Mouse (Mus musculus): Measurements from ENCODE around the gene Tent5b. TPM values are rescaled to one million over a fixed set of nuclear protein-coding genes. Genes with fewer than 3 reads are reported as not detected.

The Tent5b gene
- polyA plus RNA-seq, 1 experiment = 1.8 TPM

- Histone ChIP-seq H3K4me1 (ENCODE audit: control insufficient read depth, insufficient read depth, insufficient read length, low read length) (peaks cover 23% of the 10 kb centered on the region), H3K27ac (ENCODE audit: insufficient read depth, low read depth, low read length) (no peak overlapping the region), H3K36me3 (ENCODE audit: control insufficient read depth, insufficient read depth, low read length) (no peaks in the 10 kb centered on the region), H3K27me3 (ENCODE audit: control insufficient read depth, insufficient read depth, low read length) (peaks cover 2% of the 10 kb centered on the region), H3K4me3 (ENCODE audit: low read depth, low read length) (no peak overlapping the region)
- 46% methylated on average over 10 of the region's 10 CpGs for WGBS
- TF ChIP-seq POLR2A (IDR thresholded peaks at IDR 0.05; ENCODE audit: low read depth, low read length) = no peak
- no peak for TF ChIP-seq CTCF (IDR thresholded peaks at IDR 0.05; ENCODE audit: extremely low read depth, insufficient read length, insufficient replicate concordance, low read depth, low read length)
Measured at GRCm38 (mm10) chr4:133491800-133492199, 11.9 kb downstream of the Tent5b start.

DNA sequence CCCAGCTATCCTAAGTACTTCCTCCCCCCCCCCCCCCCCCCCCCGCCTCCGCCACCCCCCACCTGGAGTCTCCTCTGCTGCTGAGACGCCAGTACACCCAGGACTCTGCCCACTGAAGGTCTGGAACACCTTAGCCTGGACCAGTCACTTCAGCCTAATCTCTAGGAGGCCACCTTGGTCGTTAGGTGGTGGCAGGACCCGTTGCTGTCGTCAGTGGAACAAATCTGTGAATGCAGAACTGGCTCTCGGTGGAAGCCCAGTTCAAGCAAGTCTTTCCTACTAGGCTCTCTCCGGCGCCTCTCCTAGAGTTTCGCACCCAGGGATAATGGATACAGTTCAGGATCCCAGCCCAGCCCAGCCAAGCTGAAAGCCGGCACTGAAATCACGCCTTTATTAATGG lies 14.0 kb downstream of the Tent5b start:
- WGBS = 5% methylated on average over 10 of the region's 12 CpGs
- Histone ChIP-seq H3K27me3 (ENCODE audit: control insufficient read depth, insufficient read depth, low read length) (peaks cover 23% of the 10 kb centered on the region), H3K27ac (ENCODE audit: insufficient read depth, low read depth, low read length) (peak overlapping the region; percentile 75), H3K36me3 (ENCODE audit: control insufficient read depth, insufficient read depth, low read length) (no peaks in the 10 kb centered on the region), H3K4me3 (ENCODE audit: low read depth, low read length) (peak overlapping the region; percentile 63), H3K4me1 (ENCODE audit: control insufficient read depth, insufficient read depth, insufficient read length, low read length) (peaks cover 19% of the 10 kb centered on the region)
- TF ChIP-seq POLR2A (IDR thresholded peaks at IDR 0.05; ENCODE audit: low read depth, low read length) (no peak), CTCF (IDR thresholded peaks at IDR 0.05; ENCODE audit: extremely low read depth, insufficient read length, insufficient replicate concordance, low read depth, low read length) (no peak)

DNA sequence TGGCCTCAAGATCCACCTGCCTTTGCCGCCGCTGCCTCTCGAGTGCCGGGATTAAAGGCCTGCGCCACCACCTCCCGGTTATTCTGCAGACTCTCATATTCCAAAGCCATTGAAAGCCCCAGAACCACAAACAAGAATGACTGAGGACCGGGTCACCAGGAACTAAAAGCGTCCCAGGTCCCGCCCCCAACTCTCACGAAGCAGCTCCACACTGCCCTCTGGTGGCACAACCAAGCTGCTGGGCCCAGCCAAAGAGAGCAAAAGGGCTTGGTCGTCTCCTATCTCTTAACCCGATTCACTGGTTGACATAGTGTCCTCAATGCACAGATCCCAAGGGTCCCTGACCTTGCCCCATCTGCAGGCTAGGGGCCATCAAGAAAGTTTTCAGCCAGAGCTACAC lies 14.5 kb downstream of the Tent5b start:
- peak; percentile 93 for TF ChIP-seq CTCF (IDR thresholded peaks at IDR 0.05; ENCODE audit: extremely low read depth, insufficient read length, insufficient replicate concordance, low read depth, low read length)
- TF ChIP-seq POLR2A (IDR thresholded peaks at IDR 0.05; ENCODE audit: low read depth, low read length) = no peak; the same call in 1 of the 2 replicates
- Histone ChIP-seq H3K4me3 (ENCODE audit: low read depth, low read length) (peak overlapping the region; percentile 63), H3K36me3 (ENCODE audit: control insufficient read depth, insufficient read depth, low read length) (no peaks in the 10 kb centered on the region), H3K27ac (ENCODE audit: insufficient read depth, low read depth, low read length) (peak overlapping the region; percentile 75), H3K27me3 (ENCODE audit: control insufficient read depth, insufficient read depth, low read length) (peaks cover 24% of the 10 kb centered on the region), H3K4me1 (ENCODE audit: control insufficient read depth, insufficient read depth, insufficient read length, low read length) (peaks cover 13% of the 10 kb centered on the region)
- WGBS = under 1% methylated on average over 12 of the region's 12 CpGs

DNA sequence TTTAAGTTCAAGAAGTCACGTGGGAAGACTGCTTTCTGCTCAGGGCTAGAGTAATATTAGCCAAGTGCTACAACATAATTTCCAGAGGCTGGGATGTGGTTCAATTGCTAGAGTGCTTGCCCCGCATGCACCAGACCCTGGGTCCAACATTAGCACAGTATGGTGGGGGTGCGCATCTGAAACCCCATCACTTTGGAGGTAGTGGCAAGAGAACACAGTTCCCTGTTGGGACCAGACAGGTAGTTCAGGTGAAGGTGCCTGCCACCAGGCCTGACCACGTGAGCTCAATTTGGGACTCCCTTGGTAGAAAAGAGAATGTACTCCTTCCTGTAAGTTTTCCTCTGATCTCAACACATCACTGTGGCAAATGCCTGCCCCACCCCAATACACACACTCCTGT lies 14.9 kb downstream of the Tent5b start:
- H3K4me1 ChIP-seq (ENCODE audit: control insufficient read depth, insufficient read depth, insufficient read length, low read length) = peaks cover 9% of the 10 kb centered on the region
- no peak overlapping the region for H3K27ac ChIP-seq (ENCODE audit: insufficient read depth, low read depth, low read length)
- H3K27me3 ChIP-seq (ENCODE audit: control insufficient read depth, insufficient read depth, low read length) = peaks cover 24% of the 10 kb centered on the region
- WGBS = 58% methylated on average over 4 of the region's 4 CpGs
- no peak overlapping the region for H3K4me3 ChIP-seq (ENCODE audit: low read depth, low read length)
- TF ChIP-seq CTCF (IDR thresholded peaks at IDR 0.05; ENCODE audit: extremely low read depth, insufficient read length, insufficient replicate concordance, low read depth, low read length) (no peak), POLR2A (IDR thresholded peaks at IDR 0.05; ENCODE audit: low read depth, low read length) (no peak)
- H3K36me3 ChIP-seq (ENCODE audit: control insufficient read depth, insufficient read depth, low read length) = no peaks in the 10 kb centered on the region

GRCm38 (mm10) chr4:133495711-133496110 lies 15.8 kb downstream of the Tent5b start:
- Histone ChIP-seq H3K36me3 (ENCODE audit: control insufficient read depth, insufficient read depth, low read length) (no peaks in the 10 kb centered on the region), H3K4me1 (ENCODE audit: control insufficient read depth, insufficient read depth, insufficient read length, low read length) (peaks cover 9% of the 10 kb centered on the region), H3K27ac (ENCODE audit: insufficient read depth, low read depth, low read length) (no peak overlapping the region), H3K4me3 (ENCODE audit: low read depth, low read length) (no peak overlapping the region), H3K27me3 (ENCODE audit: control insufficient read depth, insufficient read depth, low read length) (peaks cover 24% of the 10 kb centered on the region)
- 48% methylated on average over 7 of the region's 7 CpGs for WGBS
- TF ChIP-seq POLR2A (IDR thresholded peaks at IDR 0.05; ENCODE audit: low read depth, low read length) (no peak), CTCF (IDR thresholded peaks at IDR 0.05; ENCODE audit: extremely low read depth, insufficient read length, insufficient replicate concordance, low read depth, low read length) (no peak)

GRCm38 (mm10) chr4:133496738-133497445 lies 17.0 kb downstream of the Tent5b start:
- Histone ChIP-seq H3K27ac (ENCODE audit: insufficient read depth, low read depth, low read length) (no peak overlapping the region), H3K36me3 (ENCODE audit: control insufficient read depth, insufficient read depth, low read length) (no peaks in the 10 kb centered on the region), H3K4me1 (ENCODE audit: control insufficient read depth, insufficient read depth, insufficient read length, low read length) (peaks cover 9% of the 10 kb centered on the region), H3K27me3 (ENCODE audit: control insufficient read depth, insufficient read depth, low read length) (peaks cover 24% of the 10 kb centered on the region), H3K4me3 (ENCODE audit: low read depth, low read length) (0 out of 2 replicates have a peak overlapping the region, but pooled peaks have one; percentile 66)
- TF ChIP-seq POLR2A (IDR thresholded peaks at IDR 0.05; ENCODE audit: low read depth, low read length) (no peak), CTCF (IDR thresholded peaks at IDR 0.05; ENCODE audit: extremely low read depth, insufficient read length, insufficient replicate concordance, low read depth, low read length) (no peak)
- whole genome bisulfite sequencing = 27% methylated on average over 6 of the region's 6 CpGs

GRCm38 (mm10) chr4:133497461-133498159 lies 17.7 kb downstream of the Tent5b start:
- no peaks in the 10 kb centered on the region for H3K36me3 ChIP-seq (ENCODE audit: control insufficient read depth, insufficient read depth, low read length)
- H3K27me3 ChIP-seq (ENCODE audit: control insufficient read depth, insufficient read depth, low read length) = peaks cover 24% of the 10 kb centered on the region
- no peak overlapping the region for H3K27ac ChIP-seq (ENCODE audit: insufficient read depth, low read depth, low read length)
- TF ChIP-seq CTCF (IDR thresholded peaks at IDR 0.05; ENCODE audit: extremely low read depth, insufficient read length, insufficient replicate concordance, low read depth, low read length) (no peak), POLR2A (IDR thresholded peaks at IDR 0.05; ENCODE audit: low read depth, low read length) (peak; percentile 17; the same call in 1 of the 2 replicates)
- H3K4me1 ChIP-seq (ENCODE audit: control insufficient read depth, insufficient read depth, insufficient read length, low read length) = peaks cover 9% of the 10 kb centered on the region
- WGBS = 1% methylated on average over 67 of the region's 70 CpGs
- H3K4me3 ChIP-seq (ENCODE audit: low read depth, low read length) = peak overlapping the region; percentile 66

All from small intestine, adult 2 months (tissue).